Mouse (Mus musculus): ENCODE results near the gene Tldc1. TPM values are rescaled to one million over a fixed set of nuclear protein-coding genes. Genes with fewer than 3 reads are reported as not detected.

Gene Tldc1
- 2.7 and 4.1 TPM in 2 replicates for polyA plus RNA-seq (2012)

GRCm38 (mm10) chr8:119778263-119778662 lies at the start of gene Tldc1:
TSS of gene Tldc1 (minus strand) at chr8:119778416.

Other genes starting within 250 kb of the Tldc1 start
- gene Mbtps1, start 219.7 kb downstream of the Tldc1 start, polyA plus RNA-seq (2012): 123 and 145 TPM in 2 replicates
- gene Hsdl1, start 203.2 kb downstream of the Tldc1 start, polyA plus RNA-seq (2012): 27.5 and 27.9 TPM in 2 replicates
- gene Dnaaf1, start 203.2 kb downstream of the Tldc1 start, polyA plus RNA-seq (2012): 0.07 and 0.16 TPM in 2 replicates
- gene Taf1c, start 173.2 kb downstream of the Tldc1 start, polyA plus RNA-seq (2012): 44.0 and 45.1 TPM in 2 replicates
- not detected in 2 replicates for gene Adad2, start 165.7 kb downstream of the Tldc1 start, polyA plus RNA-seq (2012)
- gene Kcng4, start 142.7 kb downstream of the Tldc1 start, polyA plus RNA-seq (2012): not detected in 2 replicates
- gene Wfdc1, start 112.1 kb downstream of the Tldc1 start, polyA plus RNA-seq (2012): not detected in 2 replicates
- gene Atp2c2, start 78.4 kb downstream of the Tldc1 start, polyA plus RNA-seq (2012): 0.12 and 0.19 TPM in 2 replicates
- 501 and 581 TPM in 2 replicates for gene Cotl1, start 62.1 kb upstream of the Tldc1 start, polyA plus RNA-seq (2012)
- 13.0 and 13.6 TPM in 2 replicates for gene Klhl36, start 83.8 kb upstream of the Tldc1 start, polyA plus RNA-seq (2012)
- 56.1 and 62.7 TPM in 2 replicates for gene Usp10, start 131.9 kb upstream of the Tldc1 start, polyA plus RNA-seq (2012)
- gene Gm20388, start 132.4 kb upstream of the Tldc1 start, polyA plus RNA-seq (2012): 7.5 and 10.2 TPM in 2 replicates
- gene Crispld2, start 214.0 kb upstream of the Tldc1 start, polyA plus RNA-seq (2012): 1.3 and 3.6 TPM in 2 replicates